Mouse (Mus musculus) urinary bladder, postnatal 10 days (tissue): ENCODE measurements around the gene Olfr1016.

ENCODE experiments used
- DNase-seq: peaks from one replicate; pipeline ENCODE4 v3.0.0; 2022; ENCODE audit warnings: low spot score

Gene Olfr1016

DNA sequence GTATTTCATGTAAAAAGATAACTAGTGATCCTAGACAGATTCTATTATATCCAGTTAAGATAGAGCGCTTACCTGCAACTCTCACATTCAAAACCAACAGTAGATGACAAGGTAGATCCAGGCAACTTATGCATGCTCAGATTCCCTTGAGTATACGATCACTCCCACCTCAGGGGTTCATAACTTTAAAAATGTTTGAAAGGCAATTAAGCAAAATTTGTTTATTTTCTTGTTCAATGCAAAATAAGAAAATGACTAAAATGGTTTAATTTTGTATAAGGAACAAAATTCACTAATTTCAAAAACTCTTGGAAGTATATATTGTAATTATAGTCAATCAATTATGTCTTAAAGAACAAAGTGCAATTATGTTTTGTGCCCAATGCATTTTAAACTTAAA lies at the start of gene Olfr1016:
Gene Olfr1016, minus strand, starts transcription at position 101 of the 400 bp plus-strand sequence.
- no peak for DNase-seq

DNA sequence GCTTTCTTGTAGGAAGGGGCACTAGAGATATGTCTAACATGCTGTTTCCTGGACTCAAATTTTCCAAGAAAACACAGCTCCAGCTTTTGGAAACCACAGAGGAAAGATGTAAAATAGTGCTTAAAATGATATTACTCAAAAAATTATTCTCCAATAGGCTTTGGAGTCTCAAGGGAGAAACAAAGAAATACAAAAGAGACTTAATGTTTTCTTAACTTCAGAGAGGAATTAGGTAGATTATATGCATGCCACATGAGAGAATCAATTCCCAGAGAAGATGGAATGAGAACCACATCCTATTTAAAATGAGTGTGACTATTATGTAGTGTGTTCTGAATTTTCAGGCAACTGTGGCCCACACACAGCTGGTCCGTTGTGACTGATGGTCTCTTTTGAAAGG lies 44.4 kb upstream of the Olfr1016 start, which contains the start of gene Olfr1020:
Gene Olfr1020, plus strand, starts transcription at position 301 of the 400 bp plus-strand sequence.
- DNase-seq, result no peak

DNA sequence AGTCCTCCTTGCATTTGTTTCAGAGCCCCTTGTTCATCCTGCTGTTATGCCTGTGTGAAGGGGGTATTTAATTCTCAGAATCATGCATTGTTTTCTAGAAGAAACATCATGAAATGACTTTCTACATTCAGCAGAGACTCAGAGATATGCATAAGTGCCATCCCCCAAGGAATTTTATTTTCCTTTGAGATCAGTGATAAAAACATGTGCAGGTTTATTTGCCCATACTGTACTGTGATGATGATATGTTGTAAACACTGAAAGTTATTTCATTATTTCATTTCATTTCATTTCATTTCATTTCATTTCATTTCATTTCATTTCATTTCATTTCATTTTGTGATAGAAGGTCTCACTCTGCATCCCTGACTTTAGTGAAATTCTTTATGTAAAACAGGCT lies 43.0 kb upstream of the Olfr1016 start, which contains the start of gene Olfr1019:
Gene Olfr1019, minus strand, starts transcription at position 101 of the 400 bp plus-strand sequence.
- no peak for DNase-seq

DNA sequence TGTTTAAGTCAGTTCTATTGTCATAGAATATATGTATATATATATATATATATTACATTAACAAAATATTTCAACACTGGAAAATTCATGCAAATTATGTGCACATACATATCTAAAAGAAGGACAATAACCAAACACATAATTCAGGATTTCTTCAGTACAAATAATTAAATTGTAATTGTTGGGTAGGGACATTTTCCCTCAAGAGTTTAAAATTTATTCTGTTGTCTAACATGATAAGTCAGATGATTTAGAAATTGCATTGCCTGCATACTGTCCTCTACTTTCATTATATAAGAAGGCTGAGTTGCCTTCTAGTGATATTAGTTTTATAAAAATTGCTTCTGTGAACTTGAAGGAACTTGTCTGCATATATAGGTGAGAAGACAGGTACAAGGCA lies 15.8 kb upstream of the Olfr1016 start, which contains the start of gene Olfr1018:
Gene Olfr1018, plus strand, starts transcription at position 301 of the 400 bp plus-strand sequence.
- DNase-seq, result no peak

DNA sequence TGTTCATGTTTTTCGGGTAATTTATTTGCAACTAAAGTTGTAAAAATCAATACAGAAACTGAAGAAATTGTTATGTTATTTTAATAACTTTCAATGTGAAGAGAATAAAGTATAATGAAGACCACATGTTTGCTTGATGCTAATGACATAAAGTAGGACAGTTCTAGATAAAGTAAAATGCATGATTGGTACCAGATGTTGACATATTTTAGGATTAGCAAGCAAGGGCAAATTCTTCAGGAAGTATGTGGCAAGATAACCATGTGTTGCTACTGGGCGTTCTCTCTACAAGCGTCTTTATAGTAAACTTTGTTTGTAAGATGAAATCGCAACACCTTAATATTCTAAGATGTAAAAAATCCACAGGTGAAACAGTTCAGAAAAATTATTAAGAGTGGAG lies 2.2 kb upstream of the Olfr1016 start:
- no peak for DNase-seq

DNA sequence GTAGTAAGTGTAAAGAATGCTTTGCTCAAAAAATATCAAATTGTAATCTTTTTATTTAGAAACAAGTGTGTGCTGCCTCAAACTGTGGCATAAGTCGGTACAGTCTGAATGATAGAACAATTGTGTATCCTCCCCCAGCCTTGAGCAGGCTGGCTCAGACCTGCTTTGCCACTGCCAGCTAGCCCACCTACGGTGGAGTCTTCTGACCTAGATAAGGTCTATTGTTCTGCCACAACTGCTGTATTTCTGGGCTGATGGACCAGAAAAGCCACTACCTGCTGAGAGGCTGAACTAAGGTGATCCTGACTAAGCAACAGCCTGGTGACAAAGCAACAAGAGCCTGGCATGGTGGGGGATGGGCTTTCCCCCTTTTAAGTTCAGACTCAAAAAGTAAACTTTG lies 10.0 kb downstream of the Olfr1016 start:
- no peak for DNase-seq

DNA sequence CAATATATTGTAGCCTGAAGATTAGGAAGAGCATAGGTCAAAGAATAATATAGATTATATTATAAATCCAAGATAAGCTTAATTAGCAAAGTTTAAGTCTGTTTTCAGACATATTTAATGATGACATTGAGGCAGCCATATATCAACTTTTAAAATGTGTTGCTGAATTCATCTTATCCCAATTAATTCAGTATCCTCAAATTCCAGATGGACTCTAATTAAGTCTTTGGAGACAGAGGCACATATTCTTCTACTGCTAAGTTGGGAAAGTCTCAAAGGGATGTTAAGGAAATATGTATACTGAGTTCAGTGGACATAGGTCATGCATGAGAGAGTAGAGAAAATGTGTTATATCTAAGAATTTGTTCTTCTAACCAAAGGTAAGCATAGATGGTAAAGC lies 20.6 kb downstream of the Olfr1016 start, which contains the start of gene Olfr1015:
Gene Olfr1015, plus strand, starts transcription at position 301 of the 400 bp plus-strand sequence.
- DNase-seq, result no peak

DNA sequence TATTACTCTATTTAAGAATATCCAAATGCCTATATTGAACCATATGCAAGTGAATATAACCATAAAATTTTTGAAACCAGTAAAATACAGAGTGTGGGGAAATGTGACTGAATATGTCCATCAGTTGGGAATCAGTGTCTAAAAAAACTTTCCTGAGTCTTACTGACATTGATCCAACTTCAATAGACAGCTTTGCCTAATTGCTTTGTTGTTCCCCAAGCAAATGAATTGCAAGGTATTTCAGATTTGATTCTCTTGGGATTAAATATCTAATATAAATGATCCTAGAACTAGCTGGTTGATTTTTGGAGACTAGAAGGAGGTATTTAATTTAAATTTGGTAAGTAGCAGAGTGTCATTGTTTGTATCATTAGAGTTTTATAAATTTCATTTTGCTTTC lies 29.9 kb downstream of the Olfr1016 start, which contains the start of gene Olfr1014:
Gene Olfr1014, plus strand, starts transcription at position 301 of the 400 bp plus-strand sequence.
- DNase-seq, result no peak

DNA sequence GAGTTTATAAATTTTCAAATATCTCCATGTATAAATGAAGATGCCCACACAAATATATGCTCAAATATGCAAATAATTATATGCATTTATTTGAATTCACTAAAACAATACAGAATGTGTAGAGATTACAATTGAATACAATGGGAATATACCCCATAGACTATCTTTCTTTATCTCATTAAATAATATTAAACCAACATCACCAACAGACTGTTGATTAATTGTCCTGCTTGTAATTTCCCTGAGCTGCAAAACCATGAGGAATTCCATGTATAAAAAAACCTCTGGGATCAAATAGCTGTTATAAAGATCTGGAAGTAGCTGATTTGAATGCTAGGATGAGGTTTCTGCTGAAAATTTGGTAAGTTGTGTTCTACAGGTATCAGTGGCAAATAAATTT lies 35.5 kb downstream of the Olfr1016 start, which contains the start of gene Olfr1013:
Gene Olfr1013, plus strand, starts transcription at position 301 of the 400 bp plus-strand sequence.
- no peak for DNase-seq

DNA sequence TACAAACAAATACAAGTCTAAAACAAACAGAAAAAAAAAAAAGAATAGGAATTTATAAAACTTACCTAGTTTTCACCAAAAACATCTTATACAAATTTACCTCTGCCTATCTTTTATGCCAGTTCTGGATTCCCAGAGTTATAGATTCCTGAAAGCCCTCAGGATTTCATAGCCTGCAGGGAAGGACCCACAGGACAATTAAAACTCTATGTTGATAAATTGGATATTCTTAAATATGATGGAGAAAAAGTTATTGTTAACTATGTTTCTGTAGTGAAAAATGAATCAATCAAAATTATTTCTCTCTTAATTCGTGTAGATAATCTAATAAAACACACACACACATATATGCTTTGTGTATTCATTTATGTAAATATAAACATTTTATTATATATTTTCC lies 39.7 kb downstream of the Olfr1016 start, which contains the start of gene Olfr1012:
Gene Olfr1012, minus strand, starts transcription at position 101 of the 400 bp plus-strand sequence.
- no peak for DNase-seq

DNA sequence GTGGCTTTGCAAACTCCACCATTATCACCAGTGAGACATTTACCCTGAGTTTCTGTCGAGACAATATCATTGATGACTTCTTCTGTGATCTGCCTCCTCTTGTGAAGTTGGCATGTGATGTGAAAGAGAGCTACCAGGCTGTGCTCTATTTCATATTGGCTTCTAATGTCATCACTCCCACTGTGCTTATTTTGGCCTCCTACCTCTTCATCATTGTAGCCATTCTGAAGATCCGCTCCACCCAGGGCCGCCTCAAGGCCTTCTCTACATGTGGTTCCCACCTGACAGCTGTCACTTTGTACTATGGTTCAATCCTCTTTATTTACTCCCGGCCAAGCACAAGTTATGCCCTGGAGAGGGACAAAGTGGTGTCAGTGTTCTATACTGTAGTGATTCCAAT lies 48.5 kb downstream of the Olfr1016 start:
- DNase-seq, result no peak
